Mouse (Mus musculus): ENCODE data around the gene Obscn.

Obscn gene

GRCm38 (mm10) chr11:58981541-58982447 lies 154.4 kb downstream of the Obscn start:
- peak; percentile 80 for DNase-seq

- DNase-seq: no peak
These were observed 155.7 kb downstream of the Obscn start for GRCm38 (mm10) chr11:58980381-58980990.

GRCm38 (mm10) chr11:58979661-58980060 lies 156.5 kb downstream of the Obscn start:
- DNase-seq: peak; percentile 46

GRCm38 (mm10) chr11:58979183-58979582 lies 157.0 kb downstream of the Obscn start:
- DNase-seq: no peak

- no peak for DNase-seq
These were observed 157.5 kb downstream of the Obscn start for GRCm38 (mm10) chr11:58978706-58979030.

GRCm38 (mm10) chr11:58978027-58978705 lies 158.0 kb downstream of the Obscn start, which contains the start of gene Trim11:
Trim11 (plus strand) TSS chr11:58978093.
- peak; percentile 55 for DNase-seq

- DNase-seq: no peak
These were observed 158.6 kb downstream of the Obscn start for GRCm38 (mm10) chr11:58977607-58978026.

GRCm38 (mm10) chr11:58977150-58977549 lies 159.1 kb downstream of the Obscn start:
- DNase-seq: no peak

- DNase-seq: no peak
These were observed 161.8 kb downstream of the Obscn start for GRCm38 (mm10) chr11:58974414-58974813.

GRCm38 (mm10) chr11:58971796-58972195 lies 164.4 kb downstream of the Obscn start:
- no peak for DNase-seq

- no peak for DNase-seq
These were observed 165.2 kb downstream of the Obscn start for GRCm38 (mm10) chr11:58970831-58971530.

- DNase-seq: peak; percentile 70
These were observed 166.5 kb downstream of the Obscn start for GRCm38 (mm10) chr11:58969659-58970058.

GRCm38 (mm10) chr11:58969027-58969426 lies 167.2 kb downstream of the Obscn start:
- DNase-seq: no peak

- no peak for DNase-seq
These were observed 167.7 kb downstream of the Obscn start for GRCm38 (mm10) chr11:58968551-58968950.

- peak; percentile 57 for DNase-seq
These were observed 168.9 kb downstream of the Obscn start for GRCm38 (mm10) chr11:58967346-58967745.

GRCm38 (mm10) chr11:58965001-58965760 lies 171.0 kb downstream of the Obscn start:
- DNase-seq: no peak

GRCm38 (mm10) chr11:58964216-58964615 lies 172.0 kb downstream of the Obscn start:
- no peak for DNase-seq

GRCm38 (mm10) chr11:58963543-58963942 lies 172.7 kb downstream of the Obscn start:
- peak; percentile 70 for DNase-seq

GRCm38 (mm10) chr11:58961364-58962177 lies 174.6 kb downstream of the Obscn start:
- DNase-seq: no peak

GRCm38 (mm10) chr11:58959921-58960465 lies 176.2 kb downstream of the Obscn start:
- peak; percentile 88 for DNase-seq
